10 mouse cellular contexts compared by ENCODE assay signal in the genomic region with DNA sequence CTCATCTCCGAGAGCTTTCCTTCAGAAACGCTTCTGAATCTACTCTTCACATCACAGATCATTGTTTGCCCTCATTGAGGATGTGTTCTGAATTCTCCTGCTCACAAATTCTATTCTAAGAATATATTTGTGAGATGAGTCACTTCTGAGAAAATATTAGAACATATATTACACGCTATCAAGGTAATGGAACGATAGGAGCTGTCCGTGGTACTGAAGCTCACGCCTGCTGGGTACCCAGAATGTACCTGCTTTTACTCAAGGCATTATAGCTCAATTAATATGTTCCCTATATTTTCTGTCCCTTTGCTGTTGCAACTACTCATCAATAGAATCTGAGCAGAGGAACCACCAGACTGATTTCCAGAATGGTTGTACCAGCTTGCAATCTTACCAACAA.
A peak's percentile ranks its signal among the peaks of the same experiment; 100 is the strongest.
DNase-seq lines count a peak whose midpoint lies in the region; ATAC-seq and TF ChIP-seq lines count a peak whose summit lies in the region.
"Had no signal": no experiment of that assay in that cellular context is flagged by ENCODE, and none has a peak within 500 bp of the region (broad histone marks: within the 10 kb centered on the region; RNA-seq: fewer than 3 reads in every experiment).

No protein-coding gene starts in this region.

- no peak overlapping the region for H3K4me2 ChIP-seq in lung, postnatal 0 days (replicated peaks; ENCODE audit: low read depth, low read length)
- H3K4me2 ChIP-seq: neural tube, embryonic 12.5 days had no signal

- no peak overlapping the region for H3K9ac ChIP-seq in lung, postnatal 0 days (replicated peaks; ENCODE audit: low read depth)
- H3K9ac ChIP-seq: liver, embryonic 14.5 days; neural tube, embryonic 12.5 days had no signal

- no peaks in the 10 kb centered on the region for H3K9me3 ChIP-seq in lung, postnatal 0 days (ENCODE audit: low read length)
- H3K9me3 ChIP-seq: neural tube, embryonic 12.5 days had no signal

- WGBS in lung, postnatal 0 days, result 56% methylated on average over 6 of the region's 6 CpGs

- no peaks in the 10 kb centered on the region for H3K36me3 ChIP-seq in lung, postnatal 0 days (ENCODE audit: insufficient read depth, low read length)
- H3K36me3 ChIP-seq: neural tube, embryonic 12.5 days had no signal

- TF ChIP-seq EP300 in lung, postnatal 0 days (IDR thresholded peaks at IDR 0.05), result no peak

- H3K27ac ChIP-seq in lung, postnatal 0 days (ENCODE audit: low read length), result no peak overlapping the region
- H3K27ac ChIP-seq: liver, embryonic 14.5 days; neural tube, embryonic 12.5 days had no signal

- H3K27me3 ChIP-seq in lung, postnatal 0 days (replicated peaks; ENCODE audit: insufficient read depth, low read length), result no peaks in the 10 kb centered on the region
- H3K27me3 ChIP-seq: neural tube, embryonic 12.5 days had no signal

- peak; percentile 66 for DNase-seq in embryo, embryonic 10 days (ENCODE audit: low spot score)
- DNase-seq in embryo, embryonic 9.5 days (ENCODE audit: extremely low spot score), result no peak
- peak; percentile 12 for DNase-seq in lung, postnatal 0 days (ENCODE audit: low spot score)
- DNase-seq in lung, postnatal 25 days (ENCODE audit: low spot score), result no peak
- DNase-seq in adrenal gland, adult 2 months, result peak; percentile 14
- peak; percentile 55 to 66 for DNase-seq in kidney, postnatal 4 days
- no peak for DNase-seq in thymus, postnatal 0 days (ENCODE audit: low spot score)
- DNase-seq in layer of hippocampus, adult 11-12 months (ENCODE audit: low spot score), result no peak

- no peak overlapping the region for H3K4me3 ChIP-seq in lung, postnatal 0 days (ENCODE audit: low read depth, low read length)
- H3K4me3 ChIP-seq: neural tube, embryonic 12.5 days had no signal

- no peak for ATAC-seq in lung, postnatal 0 days

- no peak for TF ChIP-seq CTCF in lung, postnatal 0 days (IDR thresholded peaks at IDR 0.05)

- H3K4me1 ChIP-seq in lung, postnatal 0 days (ENCODE audit: insufficient read depth, low read depth, low read length), result no peaks in the 10 kb centered on the region
- H3K4me1 ChIP-seq: neural tube, embryonic 12.5 days had no signal

Comparison
In these comparisons a context has a peak if more than half of its experiments do, and no peak if none do; other contexts are left out.
1. DNase-seq: peak in embryo, embryonic 10 days (single experiment), lung, postnatal 0 days (single experiment), adrenal gland, adult 2 months (single experiment) and kidney, postnatal 4 days (2 of 2); none in embryo, embryonic 9.5 days (single experiment), lung, postnatal 25 days (single experiment), thymus, postnatal 0 days (single experiment) and layer of hippocampus, adult 11-12 months (single experiment).